14 mouse cellular contexts compared by ENCODE assay signal in genomic region chr1:132817366-132817765, GRCm38 (mm10).
"Had no signal": no experiment of that assay in that cellular context is flagged by ENCODE, and none has a peak within 500 bp of the region (broad histone marks: within the 10 kb centered on the region; RNA-seq: fewer than 3 reads in every experiment).

No protein-coding gene starts in this region.

- DNase-seq: kidney, postnatal 10 days; kidney, postnatal 4 days; lung, adult 2 months; lung, postnatal 4 days; midbrain, embryonic 14.5 days; right cerebral cortex, postnatal 14 days; thymus, postnatal 36 days had no signal

- ATAC-seq: lung, postnatal 0 days had no signal

- H3K4me3 ChIP-seq: limb, embryonic 10.5 days; liver, embryonic 15.5 days; midbrain, embryonic 10.5 days; neural tube, embryonic 13.5 days; stomach, embryonic 15.5 days had no signal

- H3K9me3 ChIP-seq: limb, embryonic 10.5 days; liver, embryonic 15.5 days; midbrain, embryonic 10.5 days; neural tube, embryonic 13.5 days; stomach, embryonic 15.5 days had no signal

- H3K9ac ChIP-seq: liver, embryonic 15.5 days; neural tube, embryonic 13.5 days; stomach, embryonic 15.5 days had no signal

- H3K27me3 ChIP-seq: liver, embryonic 15.5 days; neural tube, embryonic 13.5 days; stomach, embryonic 15.5 days had no signal

- H3K27ac ChIP-seq: limb, embryonic 10.5 days; liver, embryonic 15.5 days; midbrain, embryonic 10.5 days; neural tube, embryonic 13.5 days; stomach, embryonic 15.5 days had no signal

- H3K4me2 ChIP-seq: liver, embryonic 11.5 days; liver, embryonic 15.5 days; neural tube, embryonic 13.5 days; stomach, embryonic 15.5 days had no signal

- H3K4me1 ChIP-seq: liver, embryonic 15.5 days had no signal

- H3K36me3 ChIP-seq: limb, embryonic 10.5 days; liver, embryonic 15.5 days; midbrain, embryonic 10.5 days; neural tube, embryonic 13.5 days; stomach, embryonic 15.5 days had no signal
